Mouse (Mus musculus): ENCODE results near the gene Prr13. TPM values are rescaled to one million over a fixed set of nuclear protein-coding genes. Genes with fewer than 3 reads are reported as not detected.

The Prr13 gene
- 92.7 and 110 TPM in 2 replicates for polyA plus RNA-seq (2014; fragmentation: Nextera tagmentation; extraction: Ambion mirVana)

DNA sequence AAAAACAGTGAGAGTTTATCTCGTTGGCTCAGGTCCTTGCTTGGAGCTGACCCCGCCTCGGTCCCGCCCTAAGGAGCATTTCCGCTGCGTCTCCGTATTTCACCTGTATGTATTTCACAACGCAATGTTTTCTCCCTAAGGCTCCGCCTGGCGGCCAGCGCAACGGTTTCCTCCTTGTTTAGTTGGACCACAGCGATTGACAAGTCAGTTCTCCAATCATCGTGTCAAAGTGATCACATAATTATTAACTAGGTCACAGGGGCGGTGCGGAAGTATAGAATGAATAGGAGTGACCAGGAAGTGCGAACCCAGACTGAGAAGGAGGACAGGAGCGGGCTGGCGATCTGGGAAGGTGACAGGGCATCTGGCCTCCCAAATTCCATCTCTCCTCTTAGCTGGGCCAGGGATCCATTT is at the start of gene Prr13:
Gene Prr13, plus strand, starts transcription at position 125 of the 414 bp plus-strand sequence.
- Histone ChIP-seq H3K4me2 (peak within 1 kb of the TSS; percentile 52), H3K27me3 (ENCODE audit: control insufficient read depth, insufficient read depth, low read length) (no peaks in the 10 kb centered on the region), H3K27ac (ENCODE audit: low read depth, low read length) (no peak within 1 kb of the TSS; the same call in 1 of the 2 replicates), H3K4me1 (ENCODE audit: control insufficient read depth, insufficient read depth, low read length) (peaks cover 6% of the 10 kb centered on the region; the same call in 1 of the 2 replicates), H3K9ac (ENCODE audit: low read length) (peak within 1 kb of the TSS; percentile 59), H3K36me3 (ENCODE audit: control insufficient read depth, insufficient read depth, low read length) (no peaks in the 10 kb centered on the region), H3K9me3 (ENCODE audit: control insufficient read depth, low read length) (no peaks in the 10 kb centered on the region), H3K4me3 (ENCODE audit: low read depth, low read length) (peak within 1 kb of the TSS; percentile 39)
- ATAC-seq (ENCODE audit: low FRiP score) (peak; percentile 88), DNase-seq (ENCODE audit: low spot score, missing footprints) (peak; percentile 98)
- under 1% methylated on average over 19 of the region's 19 CpGs for WGBS

DNA sequence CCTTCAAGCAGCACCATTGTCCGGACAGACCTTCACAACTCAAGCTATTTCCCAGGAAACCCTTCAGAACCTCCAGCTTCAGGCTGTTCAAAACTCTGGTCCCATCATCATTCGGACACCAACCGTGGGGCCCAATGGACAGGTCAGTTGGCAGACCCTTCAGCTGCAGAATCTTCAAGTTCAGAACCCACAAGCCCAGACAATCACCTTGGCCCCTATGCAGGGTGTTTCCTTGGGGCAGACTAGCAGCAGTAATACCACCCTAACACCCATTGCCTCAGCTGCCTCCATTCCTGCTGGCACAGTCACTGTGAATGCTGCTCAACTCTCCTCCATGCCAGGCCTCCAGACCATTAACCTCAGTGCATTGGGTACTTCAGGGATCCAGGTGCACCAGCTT is 49.5 kb upstream of the Prr13 start:
- ATAC-seq (ENCODE audit: low FRiP score) = no peak
- WGBS = 97% methylated on average over 3 of the region's 3 CpGs
- no peak for DNase-seq (ENCODE audit: low spot score, missing footprints)
- H3K27me3 ChIP-seq (ENCODE audit: control insufficient read depth, insufficient read depth, low read length) = no peaks in the 10 kb centered on the region
- no peak overlapping the region for H3K4me3 ChIP-seq (ENCODE audit: low read depth, low read length)
- no peaks in the 10 kb centered on the region for H3K9me3 ChIP-seq (ENCODE audit: control insufficient read depth, low read length)
- no peak overlapping the region for H3K4me2 ChIP-seq
- H3K9ac ChIP-seq (ENCODE audit: low read length) = no peak overlapping the region
- H3K36me3 ChIP-seq (ENCODE audit: control insufficient read depth, insufficient read depth, low read length) = peaks cover 47% of the 10 kb centered on the region
- peaks cover 27% of the 10 kb centered on the region for H3K4me1 ChIP-seq (ENCODE audit: control insufficient read depth, insufficient read depth, low read length)
- H3K27ac ChIP-seq (ENCODE audit: low read depth, low read length) = no peak overlapping the region

DNA sequence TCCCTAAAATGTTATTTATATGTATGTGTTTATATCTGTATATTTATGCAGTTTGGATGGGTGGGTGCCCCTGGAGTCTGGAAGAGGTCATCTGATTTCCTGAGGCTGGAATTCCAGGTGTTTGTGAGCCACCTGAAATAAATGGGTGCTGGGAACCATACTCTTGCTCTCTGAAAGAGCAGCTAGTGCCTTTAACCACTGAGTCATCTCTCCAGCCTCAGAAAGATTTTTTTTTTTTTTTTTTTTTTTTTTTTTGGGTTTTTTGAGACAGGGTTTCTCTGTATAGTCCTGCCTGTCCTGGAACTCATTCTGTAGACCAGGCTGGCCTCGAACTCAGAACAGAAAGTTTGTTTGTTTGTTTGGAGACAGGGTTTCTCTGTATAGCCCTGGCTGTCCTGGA is 47.8 kb upstream of the Prr13 start:
- no peak overlapping the region for H3K4me3 ChIP-seq (ENCODE audit: low read depth, low read length)
- no peak overlapping the region for H3K27ac ChIP-seq (ENCODE audit: low read depth, low read length)
- peaks cover 47% of the 10 kb centered on the region for H3K36me3 ChIP-seq (ENCODE audit: control insufficient read depth, insufficient read depth, low read length)
- H3K9me3 ChIP-seq (ENCODE audit: control insufficient read depth, low read length) = no peaks in the 10 kb centered on the region
- H3K4me2 ChIP-seq = 0 out of 2 replicates have a peak overlapping the region, but pooled peaks have one; percentile 15
- 91% methylated on average over 1 of the region's 1 CpGs for WGBS
- H3K27me3 ChIP-seq (ENCODE audit: control insufficient read depth, insufficient read depth, low read length) = no peaks in the 10 kb centered on the region
- DNase-seq (ENCODE audit: low spot score, missing footprints) (no peak), ATAC-seq (ENCODE audit: low FRiP score) (no peak)
- no peak overlapping the region for H3K9ac ChIP-seq (ENCODE audit: low read length)
- H3K4me1 ChIP-seq (ENCODE audit: control insufficient read depth, insufficient read depth, low read length) = peaks cover 24% of the 10 kb centered on the region

DNA sequence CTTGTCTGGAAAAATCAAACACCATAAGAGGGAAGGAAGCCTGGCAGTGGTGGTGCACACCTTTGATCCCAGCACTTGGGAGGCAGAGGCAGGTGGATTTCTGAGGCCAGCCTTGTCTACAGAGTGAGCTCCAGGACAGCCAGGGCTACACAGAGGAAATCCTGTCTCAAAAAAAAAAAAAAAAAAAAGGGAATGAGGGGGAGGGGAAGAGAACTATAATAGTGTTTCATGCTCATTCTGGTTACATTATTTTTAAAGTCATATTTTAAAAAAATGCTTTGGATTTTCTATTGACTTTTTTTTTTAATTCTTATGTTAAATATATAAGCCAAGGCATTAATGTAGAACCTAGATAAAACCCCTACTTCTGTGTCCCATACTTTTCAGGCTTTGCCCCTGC is 45.1 kb upstream of the Prr13 start:
- no peak for ATAC-seq (ENCODE audit: low FRiP score)
- Histone ChIP-seq H3K4me1 (ENCODE audit: control insufficient read depth, insufficient read depth, low read length) (peaks cover 14% of the 10 kb centered on the region), H3K27ac (ENCODE audit: low read depth, low read length) (no peak overlapping the region), H3K9me3 (ENCODE audit: control insufficient read depth, low read length) (no peaks in the 10 kb centered on the region), H3K36me3 (ENCODE audit: control insufficient read depth, insufficient read depth, low read length) (peaks cover 39% of the 10 kb centered on the region), H3K27me3 (ENCODE audit: control insufficient read depth, insufficient read depth, low read length) (no peaks in the 10 kb centered on the region), H3K4me3 (ENCODE audit: low read depth, low read length) (no peak overlapping the region), H3K4me2 (no peak overlapping the region), H3K9ac (ENCODE audit: low read length) (no peak overlapping the region)
- DNase-seq (ENCODE audit: low spot score, missing footprints) = no peak

DNA sequence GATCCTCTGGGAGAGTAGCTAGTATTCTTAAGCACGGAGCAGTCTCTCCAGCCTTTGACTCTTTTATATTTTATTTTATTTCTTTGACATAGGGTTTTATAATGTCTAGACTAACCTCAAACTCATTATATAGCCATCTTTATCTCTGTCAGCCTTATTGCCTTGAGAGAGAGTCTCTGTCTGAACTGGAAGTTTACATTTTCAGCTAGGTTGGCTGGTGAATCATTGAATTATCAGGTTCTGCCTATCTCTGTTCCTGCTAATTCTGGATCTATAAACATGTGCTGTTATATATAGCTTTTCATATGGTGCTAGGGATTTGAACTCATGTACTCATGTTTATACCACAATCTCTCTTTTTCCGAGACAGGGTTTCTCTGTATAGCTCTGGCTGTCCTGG is 41.3 kb upstream of the Prr13 start:
- Histone ChIP-seq H3K9ac (ENCODE audit: low read length) (no peak overlapping the region), H3K4me1 (ENCODE audit: control insufficient read depth, insufficient read depth, low read length) (no peaks in the 10 kb centered on the region), H3K4me2 (no peak overlapping the region), H3K27ac (ENCODE audit: low read depth, low read length) (no peak overlapping the region), H3K4me3 (ENCODE audit: low read depth, low read length) (no peak overlapping the region), H3K27me3 (ENCODE audit: control insufficient read depth, insufficient read depth, low read length) (no peaks in the 10 kb centered on the region), H3K9me3 (ENCODE audit: control insufficient read depth, low read length) (no peaks in the 10 kb centered on the region), H3K36me3 (ENCODE audit: control insufficient read depth, insufficient read depth, low read length) (peaks cover 11% of the 10 kb centered on the region)
- no peak for ATAC-seq (ENCODE audit: low FRiP score)
- no peak for DNase-seq (ENCODE audit: low spot score, missing footprints)
- WGBS = 96% methylated on average over 2 of the region's 2 CpGs

DNA sequence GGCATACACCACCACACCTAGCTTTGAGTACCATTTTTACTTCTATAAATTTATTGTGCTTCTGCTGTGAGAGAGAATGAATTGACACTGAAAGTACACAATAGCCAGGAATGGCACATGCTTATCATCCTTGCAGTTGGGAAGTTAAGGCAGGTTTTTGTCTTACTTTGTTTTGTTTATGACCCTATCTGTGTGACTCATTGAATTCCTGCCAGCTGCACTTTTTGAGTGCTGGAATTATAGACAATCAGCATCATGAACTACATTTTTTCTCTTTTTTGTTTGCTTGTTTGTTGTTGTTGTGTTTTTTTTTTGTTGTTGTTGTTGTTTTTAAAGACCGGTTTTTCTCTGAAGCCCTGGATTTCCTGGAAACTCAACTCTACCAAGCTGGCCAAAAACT is 37.8 kb upstream of the Prr13 start:
- Histone ChIP-seq H3K36me3 (ENCODE audit: control insufficient read depth, insufficient read depth, low read length) (peaks cover 3% of the 10 kb centered on the region; the same call in 1 of the 2 replicates), H3K4me2 (no peak overlapping the region), H3K9ac (ENCODE audit: low read length) (no peak overlapping the region), H3K27me3 (ENCODE audit: control insufficient read depth, insufficient read depth, low read length) (no peaks in the 10 kb centered on the region), H3K4me1 (ENCODE audit: control insufficient read depth, insufficient read depth, low read length) (no peaks in the 10 kb centered on the region), H3K9me3 (ENCODE audit: control insufficient read depth, low read length) (no peaks in the 10 kb centered on the region), H3K4me3 (ENCODE audit: low read depth, low read length) (no peak overlapping the region), H3K27ac (ENCODE audit: low read depth, low read length) (no peak overlapping the region)
- DNase-seq (ENCODE audit: low spot score, missing footprints) (no peak), ATAC-seq (ENCODE audit: low FRiP score) (no peak)
- WGBS = 70% methylated on average over 1 of the region's 1 CpGs

DNA sequence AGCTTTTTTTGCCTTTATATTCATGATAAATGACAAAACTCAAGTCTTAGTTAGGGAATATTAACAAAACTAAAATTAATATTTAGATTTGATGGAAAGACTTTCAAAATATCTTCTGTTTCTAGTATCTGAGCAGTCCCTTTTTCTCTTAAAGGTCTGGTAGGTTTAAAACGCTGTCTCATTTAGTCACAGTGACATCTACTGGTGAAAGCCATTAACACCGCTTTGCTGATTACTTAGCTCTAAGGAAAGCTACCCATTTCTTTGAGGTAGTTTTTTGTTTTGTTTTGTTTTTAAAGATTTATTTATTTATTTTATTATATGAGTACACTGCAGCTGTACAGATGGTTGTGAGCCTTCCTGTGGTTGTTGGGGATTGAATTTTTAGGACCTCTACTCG is 37.4 kb upstream of the Prr13 start:
- ATAC-seq (ENCODE audit: low FRiP score) = no peak
- Histone ChIP-seq H3K27me3 (ENCODE audit: control insufficient read depth, insufficient read depth, low read length) (no peaks in the 10 kb centered on the region), H3K27ac (ENCODE audit: low read depth, low read length) (no peak overlapping the region), H3K4me2 (no peak overlapping the region), H3K36me3 (ENCODE audit: control insufficient read depth, insufficient read depth, low read length) (peaks cover 3% of the 10 kb centered on the region; the same call in 1 of the 2 replicates), H3K9ac (ENCODE audit: low read length) (no peak overlapping the region), H3K4me1 (ENCODE audit: control insufficient read depth, insufficient read depth, low read length) (no peaks in the 10 kb centered on the region), H3K9me3 (ENCODE audit: control insufficient read depth, low read length) (no peaks in the 10 kb centered on the region), H3K4me3 (ENCODE audit: low read depth, low read length) (no peak overlapping the region)
- WGBS = 56% methylated on average over 3 of the region's 3 CpGs
- peak; percentile 90 for DNase-seq (ENCODE audit: low spot score, missing footprints)

DNA sequence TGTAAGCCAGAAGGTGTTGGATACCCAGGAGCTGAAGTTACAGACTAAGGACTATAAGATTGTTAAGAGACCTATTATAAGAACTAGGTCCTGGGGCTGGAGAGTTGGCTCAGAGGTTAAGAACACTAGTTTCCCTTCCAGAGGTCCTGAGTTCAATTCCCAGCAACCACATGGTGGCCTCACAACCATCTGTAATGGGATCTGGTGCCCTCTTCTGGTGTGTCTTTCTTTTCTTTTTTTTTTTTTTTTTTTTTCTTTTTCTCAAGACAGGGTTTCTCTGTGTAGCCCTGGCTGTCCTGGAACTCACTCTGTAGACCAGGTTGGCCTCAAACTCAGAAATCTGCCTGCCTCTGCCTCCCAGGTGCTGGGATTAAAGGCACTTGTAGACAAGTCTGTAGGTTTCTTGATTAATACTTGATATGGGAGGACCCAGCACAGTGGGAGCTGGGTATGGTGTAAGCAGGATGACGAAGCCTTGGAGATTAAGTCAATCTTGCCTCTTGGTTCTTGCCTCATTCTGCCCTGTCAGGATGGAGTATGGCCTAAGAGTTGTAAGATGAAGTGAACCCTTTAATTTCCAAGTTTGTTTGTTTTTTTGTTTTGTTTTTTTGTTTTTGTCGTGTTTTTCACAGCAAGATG is 35.1 kb upstream of the Prr13 start:
- ATAC-seq (ENCODE audit: low FRiP score) (no peak), DNase-seq (ENCODE audit: low spot score, missing footprints) (no peak)
- H3K27me3 ChIP-seq (ENCODE audit: control insufficient read depth, insufficient read depth, low read length) = no peaks in the 10 kb centered on the region
- H3K4me2 ChIP-seq = no peak overlapping the region
- no peak overlapping the region for H3K27ac ChIP-seq (ENCODE audit: low read depth, low read length)
- WGBS = 93% methylated on average over 2 of the region's 2 CpGs
- no peaks in the 10 kb centered on the region for H3K4me1 ChIP-seq (ENCODE audit: control insufficient read depth, insufficient read depth, low read length)
- no peak overlapping the region for H3K9ac ChIP-seq (ENCODE audit: low read length)
- H3K36me3 ChIP-seq (ENCODE audit: control insufficient read depth, insufficient read depth, low read length) = peaks cover 12% of the 10 kb centered on the region
- H3K9me3 ChIP-seq (ENCODE audit: control insufficient read depth, low read length) = no peaks in the 10 kb centered on the region
- no peak overlapping the region for H3K4me3 ChIP-seq (ENCODE audit: low read depth, low read length)

DNA sequence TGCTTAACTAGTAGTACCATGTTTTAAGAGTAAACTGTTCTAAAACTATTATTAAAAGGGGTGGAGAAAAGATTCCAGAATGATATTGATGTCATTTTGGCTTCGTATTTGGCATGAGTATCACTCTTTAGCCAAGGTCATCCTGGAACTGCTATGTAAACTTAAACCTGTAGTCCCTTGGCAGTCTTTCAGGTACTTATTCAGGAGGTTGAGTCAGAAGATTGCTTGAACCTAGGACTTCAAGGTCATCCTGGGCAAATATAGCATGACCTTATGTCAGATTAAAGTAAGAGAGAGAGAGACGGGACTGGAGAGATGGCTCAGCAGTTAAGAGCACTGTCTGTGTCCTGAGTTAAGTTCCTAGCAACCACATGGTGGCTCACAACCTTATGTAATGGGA is 34.2 kb upstream of the Prr13 start:
- no peaks in the 10 kb centered on the region for H3K27me3 ChIP-seq (ENCODE audit: control insufficient read depth, insufficient read depth, low read length)
- H3K4me1 ChIP-seq (ENCODE audit: control insufficient read depth, insufficient read depth, low read length) = no peaks in the 10 kb centered on the region
- no peak overlapping the region for H3K4me3 ChIP-seq (ENCODE audit: low read depth, low read length)
- H3K36me3 ChIP-seq (ENCODE audit: control insufficient read depth, insufficient read depth, low read length) = peaks cover 16% of the 10 kb centered on the region
- H3K27ac ChIP-seq (ENCODE audit: low read depth, low read length) = no peak overlapping the region
- no peak overlapping the region for H3K9ac ChIP-seq (ENCODE audit: low read length)
- ATAC-seq (ENCODE audit: low FRiP score) (no peak), DNase-seq (ENCODE audit: low spot score, missing footprints) (no peak)
- WGBS = 90% methylated on average over 2 of the region's 2 CpGs
- no peak overlapping the region for H3K4me2 ChIP-seq
- H3K9me3 ChIP-seq (ENCODE audit: control insufficient read depth, low read length) = no peaks in the 10 kb centered on the region
